Mouse (Mus musculus): ENCODE results near the gene Dcaf8. TPM values are rescaled to one million over a fixed set of nuclear protein-coding genes. Genes with fewer than 3 reads are reported as not detected.
A peak's percentile ranks its signal among the peaks of the same experiment; 100 is the strongest.

Gene Dcaf8
- polyA plus RNA-seq, 2 experiments, result 34.6 to 36.2 TPM

DNA sequence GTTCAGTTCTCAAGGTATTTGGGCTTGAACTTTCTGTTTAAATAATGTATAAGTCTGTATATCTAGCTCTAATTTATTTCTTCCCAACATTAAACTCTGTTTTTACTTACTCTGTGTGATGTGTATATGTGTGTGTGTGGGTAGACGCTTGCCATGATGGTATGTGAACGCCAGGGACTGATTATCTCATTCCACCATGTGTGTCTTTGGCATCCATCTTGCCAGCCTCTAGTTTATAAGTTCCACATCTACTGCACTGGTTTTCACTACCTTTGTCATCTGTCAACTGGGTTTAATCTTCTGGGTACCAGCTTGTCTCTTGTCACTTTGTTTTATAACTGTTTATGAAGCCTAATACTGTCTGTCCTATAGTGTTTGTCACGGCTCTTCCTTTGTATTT, 7.6 kb downstream of the Dcaf8 start:
- Histone ChIP-seq H3K36me3 (replicated peaks; ENCODE audit: control insufficient read depth, insufficient read depth, low read depth) (peaks cover 51% of the 10 kb centered on the region), H3K4me3 (ENCODE audit: insufficient read depth in 1 of 2, low read depth in 2 of 2, low read length in 2 of 2) (no peak overlapping the region)
- ATAC-seq (ENCODE audit: insufficient read depth), result no peak

DNA sequence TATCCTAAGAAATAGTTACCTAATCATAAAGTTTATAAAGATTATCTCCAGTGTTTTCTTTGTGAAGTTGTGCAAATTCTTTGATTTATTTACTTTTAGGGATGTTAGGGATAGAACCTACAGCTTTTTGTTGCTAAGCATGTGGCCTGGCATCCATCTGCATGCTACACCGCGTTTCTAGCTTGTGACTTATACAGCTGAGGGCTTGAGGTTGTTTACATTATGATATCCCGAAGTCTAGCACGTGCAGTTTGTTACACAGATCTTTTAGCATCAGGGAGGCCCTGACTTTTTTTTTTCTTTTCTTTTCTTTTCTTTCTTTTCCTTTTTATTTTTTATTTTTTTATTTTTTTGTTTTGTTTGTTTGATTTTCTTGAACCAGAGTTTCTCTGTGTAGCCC, 12.1 kb downstream of the Dcaf8 start:
- no peak for TF ChIP-seq CTCF (IDR thresholded peaks at IDR 0.05; ENCODE audit: low read depth)
- no peak for TF ChIP-seq EP300 (IDR thresholded peaks at IDR 0.05; ENCODE audit: low read depth)
- DNase-seq (ENCODE audit: low read depth in 3 of 3, low spot score in 3 of 3), result no peak
- Histone ChIP-seq H3K4me2 (ENCODE audit: low read depth) (no peak overlapping the region), H3K4me3 (ENCODE audit: insufficient read depth in 1 of 2, low read depth in 2 of 2, low read length in 2 of 2) (no peak overlapping the region), H3K36me3 (replicated peaks; ENCODE audit: control insufficient read depth, insufficient read depth, low read depth) (peaks cover 18% of the 10 kb centered on the region), H3K4me1 (replicated peaks; ENCODE audit: control insufficient read depth in 2 of 2, insufficient read depth in 2 of 2, low read length in 1 of 2) (peaks cover 3 to 4% of the 10 kb centered on the region in 2 experiments; a peak in 2 of 4 replicates), H3K9ac (replicated peaks) (no peak overlapping the region), H3K27me3 (ENCODE audit: control insufficient read depth, insufficient read depth, low read length) (no peaks in the 10 kb centered on the region), H3K9me3 (ENCODE audit: control insufficient read depth, low read length) (no peaks in the 10 kb centered on the region), H3K27ac (no peak overlapping the region)
- ATAC-seq (ENCODE audit: insufficient read depth), result no peak
- 74% methylated on average over 4 of the region's 4 CpGs for WGBS (ENCODE audit: insufficient replicate concordance)

More for the DNA sequence above, 7.6 kb downstream of the Dcaf8 start:
- no peaks in the 10 kb centered on the region for H3K27me3 ChIP-seq (ENCODE audit: control insufficient read depth, insufficient read depth, low read length)
- TF ChIP-seq EP300 (IDR thresholded peaks at IDR 0.05; ENCODE audit: low read depth) (no peak), CTCF (IDR thresholded peaks at IDR 0.05; ENCODE audit: low read depth) (no peak)
- no peaks in the 10 kb centered on the region for H3K9me3 ChIP-seq (ENCODE audit: control insufficient read depth, low read length)
- peaks cover under 1 to 10% of the 10 kb centered on the region in 2 experiments; a peak in 2 of 4 replicates for H3K4me1 ChIP-seq (replicated peaks; ENCODE audit: control insufficient read depth in 2 of 2, insufficient read depth in 2 of 2, low read length in 1 of 2)
- H3K27ac ChIP-seq, result no peak overlapping the region
- no peak for DNase-seq (ENCODE audit: low read depth in 3 of 3, low spot score in 3 of 3)
- no peak overlapping the region for H3K4me2 ChIP-seq (ENCODE audit: low read depth)
- 66% methylated on average over 3 of the region's 3 CpGs for whole genome bisulfite sequencing (ENCODE audit: insufficient replicate concordance)
- no peak overlapping the region for H3K9ac ChIP-seq (replicated peaks)

DNA sequence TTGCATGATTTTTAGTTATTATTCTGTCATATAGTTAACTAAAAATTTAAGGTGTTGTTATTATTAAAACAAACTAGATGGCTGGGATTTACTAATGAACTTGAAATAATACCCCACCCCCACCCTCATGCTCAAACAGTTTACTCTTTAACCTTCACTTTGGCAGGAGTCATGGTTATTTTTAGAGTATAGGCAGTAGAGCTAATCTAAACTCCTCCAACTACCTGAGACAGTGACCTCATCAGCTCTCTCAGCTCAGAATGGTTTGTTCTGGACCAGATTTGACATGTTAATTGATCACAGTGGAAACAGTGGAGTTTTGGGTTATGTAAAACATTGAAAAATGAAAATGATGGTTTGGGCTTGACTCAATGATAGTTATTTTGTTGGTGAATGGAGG, 12.6 kb downstream of the Dcaf8 start:
- Histone ChIP-seq H3K4me3 (ENCODE audit: insufficient read depth in 1 of 2, low read depth in 2 of 2, low read length in 2 of 2) (no peak overlapping the region), H3K4me2 (ENCODE audit: low read depth) (no peak overlapping the region), H3K9me3 (ENCODE audit: control insufficient read depth, low read length) (no peaks in the 10 kb centered on the region), H3K27me3 (ENCODE audit: control insufficient read depth, insufficient read depth, low read length) (no peaks in the 10 kb centered on the region), H3K4me1 (replicated peaks; ENCODE audit: control insufficient read depth in 2 of 2, insufficient read depth in 2 of 2, low read length in 1 of 2) (peaks cover 3 to 4% of the 10 kb centered on the region in 2 experiments; a peak in 2 of 4 replicates), H3K36me3 (replicated peaks; ENCODE audit: control insufficient read depth, insufficient read depth, low read depth) (peaks cover 20% of the 10 kb centered on the region), H3K27ac (no peak overlapping the region), H3K9ac (replicated peaks) (no peak overlapping the region)
- TF ChIP-seq EP300 (IDR thresholded peaks at IDR 0.05; ENCODE audit: low read depth), result no peak
- TF ChIP-seq CTCF (IDR thresholded peaks at IDR 0.05; ENCODE audit: low read depth), result no peak
- ATAC-seq (ENCODE audit: insufficient read depth) (no peak), DNase-seq (ENCODE audit: low read depth in 3 of 3, low spot score in 3 of 3) (no peak)

DNA sequence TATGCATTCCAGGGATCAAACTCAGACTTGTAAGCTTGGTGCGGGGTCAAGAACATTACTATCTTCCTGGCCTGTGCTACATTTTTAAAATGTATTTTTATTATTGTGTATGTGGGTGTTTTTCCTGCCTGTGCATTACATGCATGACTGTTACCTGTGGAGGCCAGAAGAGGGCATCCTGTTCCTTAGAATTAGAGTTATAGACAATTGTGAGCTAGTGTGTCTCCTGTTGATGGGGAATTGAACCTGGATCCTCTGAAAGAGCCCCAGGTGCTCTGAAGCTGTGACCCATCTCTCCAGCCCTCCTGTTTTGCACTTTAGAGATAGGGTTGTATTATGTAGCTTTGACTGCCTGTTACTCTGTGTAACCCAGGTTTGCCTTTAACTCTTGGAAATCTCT, 14.1 kb downstream of the Dcaf8 start:
- no peaks in the 10 kb centered on the region for H3K9me3 ChIP-seq (ENCODE audit: control insufficient read depth, low read length)
- H3K4me1 ChIP-seq (replicated peaks; ENCODE audit: control insufficient read depth in 2 of 2, insufficient read depth in 2 of 2, low read length in 1 of 2), result peaks cover 3 to 4% of the 10 kb centered on the region in 2 experiments; a peak in 2 of 4 replicates
- no peak overlapping the region for H3K27ac ChIP-seq
- TF ChIP-seq EP300 (IDR thresholded peaks at IDR 0.05; ENCODE audit: low read depth) (no peak), CTCF (IDR thresholded peaks at IDR 0.05; ENCODE audit: low read depth) (peak; percentile 49; the same call in 1 of the 2 replicates)
- DNase-seq (ENCODE audit: low read depth in 3 of 3, low spot score in 3 of 3), result no peak
- WGBS (ENCODE audit: insufficient replicate concordance), result 83% methylated on average over 1 of the region's 1 CpGs
- no peaks in the 10 kb centered on the region for H3K27me3 ChIP-seq (ENCODE audit: control insufficient read depth, insufficient read depth, low read length)
- no peak overlapping the region for H3K9ac ChIP-seq (replicated peaks)
- no peak overlapping the region for H3K4me3 ChIP-seq (ENCODE audit: insufficient read depth in 1 of 2, low read depth in 2 of 2, low read length in 2 of 2)
- H3K4me2 ChIP-seq (ENCODE audit: low read depth), result no peak overlapping the region
- peaks cover 23% of the 10 kb centered on the region for H3K36me3 ChIP-seq (replicated peaks; ENCODE audit: control insufficient read depth, insufficient read depth, low read depth)
- ATAC-seq (ENCODE audit: insufficient read depth), result no peak

DNA sequence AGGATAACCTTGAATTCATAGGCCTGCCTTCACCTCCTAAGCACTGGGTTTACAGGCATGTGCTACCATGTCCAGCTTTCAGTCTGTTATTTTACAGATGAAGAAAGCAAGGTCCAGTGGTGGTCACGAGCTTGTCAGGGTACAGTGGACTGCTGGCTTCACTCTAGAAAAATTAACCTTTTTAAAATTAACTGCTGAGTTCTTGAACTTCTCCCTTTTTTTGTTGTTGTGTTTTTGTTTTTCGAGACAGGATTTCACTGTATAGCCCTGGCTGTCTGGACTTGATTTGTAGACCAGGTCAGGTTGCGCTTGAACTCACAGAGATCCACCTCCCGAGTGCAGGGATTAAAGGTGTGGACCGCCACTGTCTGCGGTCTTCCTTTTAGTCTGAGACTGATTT, 15.1 kb downstream of the Dcaf8 start:
- ATAC-seq (ENCODE audit: insufficient read depth) (no peak), DNase-seq (ENCODE audit: low read depth in 3 of 3, low spot score in 3 of 3) (no peak)
- TF ChIP-seq CTCF (IDR thresholded peaks at IDR 0.05; ENCODE audit: low read depth), result no peak
- H3K27ac ChIP-seq, result no peak overlapping the region
- no peaks in the 10 kb centered on the region for H3K27me3 ChIP-seq (ENCODE audit: control insufficient read depth, insufficient read depth, low read length)
- peaks cover 3 to 4% of the 10 kb centered on the region in 2 experiments; a peak in 2 of 4 replicates for H3K4me1 ChIP-seq (replicated peaks; ENCODE audit: control insufficient read depth in 2 of 2, insufficient read depth in 2 of 2, low read length in 1 of 2)
- no peak overlapping the region for H3K9ac ChIP-seq (replicated peaks)
- no peaks in the 10 kb centered on the region for H3K9me3 ChIP-seq (ENCODE audit: control insufficient read depth, low read length)
- 86% methylated on average over 6 of the region's 6 CpGs for WGBS (ENCODE audit: insufficient replicate concordance)
- H3K36me3 ChIP-seq (replicated peaks; ENCODE audit: control insufficient read depth, insufficient read depth, low read depth), result peaks cover 32% of the 10 kb centered on the region
- H3K4me2 ChIP-seq (ENCODE audit: low read depth), result no peak overlapping the region
- no peak overlapping the region for H3K4me3 ChIP-seq (ENCODE audit: insufficient read depth in 1 of 2, low read depth in 2 of 2, low read length in 2 of 2)
